In genomic region chr12:68463032-68463431, GRCm38 (mm10) we compare ENCODE assay signal across 8 mouse cellular contexts.
A peak's percentile ranks its signal among the peaks of the same experiment; 100 is the strongest.
DNase-seq lines count a peak whose midpoint lies in the region; ATAC-seq and TF ChIP-seq lines count a peak whose summit lies in the region.

No protein-coding gene starts in this region.

- no peak overlapping the region for H3K9ac ChIP-seq in heart, embryonic 15.5 days
- H3K9ac ChIP-seq in neural tube, embryonic 15.5 days (replicated peaks): no peak overlapping the region

- H3K36me3 ChIP-seq in heart, embryonic 15.5 days: no peaks in the 10 kb centered on the region
- no peaks in the 10 kb centered on the region for H3K36me3 ChIP-seq in neural tube, embryonic 15.5 days

- peak; percentile 83 for ATAC-seq in heart, embryonic 15.5 days (replicated peaks; ENCODE audit: insufficient number of reproducible peaks, insufficient read depth, low FRiP score, low read depth)
- peak; percentile 83; the same call in 1 of the 2 replicates for ATAC-seq in neural tube, embryonic 15.5 days (ENCODE audit: low FRiP score)

- DNase-seq in 3T3-L1 (ENCODE audit: low read depth, low spot score): peak; percentile 50
- peak; percentile 69 for DNase-seq in brain, embryonic 14.5 days (ENCODE audit: low read depth)
- DNase-seq in left cerebral cortex, adult 18-20 months (ENCODE audit: low spot score in 2 of 2): peak; percentile 3 to 5
- no peak for DNase-seq in thymus, postnatal 10 days (ENCODE audit: low spot score in 2 of 2)
- DNase-seq in adrenal gland, adult 18-20 months (ENCODE audit: low spot score in 2 of 2): no peak
- DNase-seq in adrenal gland, adult 2 months: no peak

- no peaks in the 10 kb centered on the region for H3K9me3 ChIP-seq in heart, embryonic 15.5 days (replicated peaks)
- no peaks in the 10 kb centered on the region for H3K9me3 ChIP-seq in neural tube, embryonic 15.5 days (replicated peaks)

- no peak for TF ChIP-seq CTCF in brain, embryonic 14.5 days (IDR thresholded peaks at IDR 0.05; ENCODE audit: borderline replicate concordance, extremely low read depth, insufficient read depth, insufficient read length)

- no peaks in the 10 kb centered on the region for H3K27me3 ChIP-seq in heart, embryonic 15.5 days
- H3K27me3 ChIP-seq in neural tube, embryonic 15.5 days (replicated peaks): no peaks in the 10 kb centered on the region

- 15% methylated on average over 4 of the region's 4 CpGs for WGBS in heart, embryonic 15.5 days
- 28% methylated on average over 4 of the region's 4 CpGs for WGBS in neural tube, embryonic 15.5 days

- peak overlapping the region; percentile 26; the same call in 1 of the 2 replicates for H3K4me2 ChIP-seq in heart, embryonic 15.5 days
- peak overlapping the region; percentile 19; the same call in 1 of the 2 replicates for H3K4me2 ChIP-seq in neural tube, embryonic 15.5 days

- peak overlapping the region; percentile 41 for H3K27ac ChIP-seq in heart, embryonic 15.5 days
- peak overlapping the region; percentile 58 for H3K27ac ChIP-seq in neural tube, embryonic 15.5 days (replicated peaks)

- no peak overlapping the region for H3K4me3 ChIP-seq in heart, embryonic 15.5 days
- H3K4me3 ChIP-seq in neural tube, embryonic 15.5 days (replicated peaks): no peak overlapping the region

- peaks cover 9% of the 10 kb centered on the region; the same call in 1 of the 2 replicates for H3K4me1 ChIP-seq in heart, embryonic 15.5 days (replicated peaks)
- H3K4me1 ChIP-seq in neural tube, embryonic 15.5 days: peaks cover 6% of the 10 kb centered on the region

- TF ChIP-seq POLR2A in brain, embryonic 14.5 days (IDR thresholded peaks at IDR 0.05; ENCODE audit: borderline replicate concordance, extremely low read depth, insufficient read depth, insufficient read length, poor library complexity, severe bottlenecking): no peak

Comparison
In these comparisons a context has a peak if more than half of its experiments do, and no peak if none do; other contexts are left out.
1. DNase-seq: peak in 3T3-L1 (single experiment), brain, embryonic 14.5 days (single experiment) and left cerebral cortex, adult 18-20 months (2 of 2); none in thymus, postnatal 10 days (0 of 2), adrenal gland, adult 18-20 months (0 of 2) and adrenal gland, adult 2 months (single experiment).